Mouse (Mus musculus): Measurements from ENCODE around the gene Ankrd33. TPM values are rescaled to one million over a fixed set of nuclear protein-coding genes. Genes with fewer than 3 reads are reported as not detected.

Ankrd33 gene
- polyA plus RNA-seq, 1 experiment from 2014 or later: not detected

- H3K27ac ChIP-seq (ENCODE audit: low read depth, low read length): no peak overlapping the region
- ATAC-seq (replicated peaks; ENCODE audit: low FRiP score) (no peak), DNase-seq (ENCODE audit: low spot score) (no peak)
- H3K36me3 ChIP-seq (ENCODE audit: control insufficient read depth, insufficient read depth, low read length): no peaks in the 10 kb centered on the region
- peaks cover 10% of the 10 kb centered on the region for H3K27me3 ChIP-seq (ENCODE audit: control insufficient read depth, insufficient read depth, low read length)
- H3K4me3 ChIP-seq (ENCODE audit: low read depth, low read length): no peak overlapping the region
- H3K9ac ChIP-seq (ENCODE audit: low read length): no peak overlapping the region
- WGBS: 70% methylated on average over 4 of the region's 4 CpGs
- no peaks in the 10 kb centered on the region for H3K9me3 ChIP-seq (ENCODE audit: control insufficient read depth, low read length)
- H3K4me1 ChIP-seq (replicated peaks; ENCODE audit: control insufficient read depth, insufficient read depth, low read length): peaks cover 2% of the 10 kb centered on the region
- H3K4me2 ChIP-seq (ENCODE audit: low read depth, low read length, severe bottlenecking): no peak overlapping the region
Observed at GRCm38 (mm10) chr15:101123202-101123601, 7.6 kb downstream of the Ankrd33 start.

- Histone ChIP-seq H3K4me1 (replicated peaks; ENCODE audit: control insufficient read depth, insufficient read depth, low read length) (peaks cover 6% of the 10 kb centered on the region), H3K27me3 (ENCODE audit: control insufficient read depth, insufficient read depth, low read length) (peaks cover 32% of the 10 kb centered on the region), H3K9ac (ENCODE audit: low read length) (no peak overlapping the region), H3K27ac (ENCODE audit: low read depth, low read length) (no peak overlapping the region), H3K4me2 (ENCODE audit: low read depth, low read length, severe bottlenecking) (no peak overlapping the region), H3K4me3 (ENCODE audit: low read depth, low read length) (no peak overlapping the region), H3K9me3 (ENCODE audit: control insufficient read depth, low read length) (no peaks in the 10 kb centered on the region), H3K36me3 (ENCODE audit: control insufficient read depth, insufficient read depth, low read length) (no peaks in the 10 kb centered on the region)
- ATAC-seq (replicated peaks; ENCODE audit: low FRiP score) (no peak), DNase-seq (ENCODE audit: low spot score) (no peak)
- WGBS: 86% methylated on average over 6 of the region's 6 CpGs
Observed at GRCm38 (mm10) chr15:101125561-101125960, 10.0 kb downstream of the Ankrd33 start.

DNA sequence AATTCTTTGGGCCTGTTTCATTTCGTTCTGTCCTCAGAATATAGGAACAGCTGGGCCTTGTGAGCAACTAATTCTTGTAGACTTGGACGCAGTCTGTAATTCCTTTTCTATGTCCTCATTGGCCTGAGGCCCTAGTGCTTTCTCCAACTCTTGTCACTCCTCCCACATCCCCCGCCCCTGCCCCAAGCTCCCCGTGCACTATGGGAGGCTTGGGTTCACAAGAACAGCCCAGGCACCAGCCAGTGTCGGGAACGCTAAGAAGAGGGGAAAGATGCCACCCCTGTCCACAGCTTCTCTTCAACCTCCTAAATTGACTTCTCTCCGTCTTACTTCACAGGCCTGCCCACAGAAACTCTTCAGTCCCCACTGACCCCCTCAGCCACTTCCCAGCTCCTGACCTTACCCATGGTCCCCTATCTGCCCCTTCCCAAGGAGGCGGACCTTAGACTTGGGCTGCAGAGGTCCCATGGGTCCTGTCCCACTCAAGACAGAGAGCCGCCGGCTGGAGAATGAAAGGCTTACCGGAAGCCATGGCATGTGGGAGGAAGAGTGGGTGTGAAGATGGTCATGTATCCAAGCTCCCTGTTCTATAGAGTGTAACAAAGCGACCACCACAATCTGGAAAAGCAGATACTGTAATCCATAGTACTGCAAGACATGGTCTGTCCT, 11.5 kb downstream of the Ankrd33 start:
- Histone ChIP-seq H3K27ac (ENCODE audit: low read depth, low read length) (no peak overlapping the region), H3K9me3 (ENCODE audit: control insufficient read depth, low read length) (no peaks in the 10 kb centered on the region), H3K4me3 (ENCODE audit: low read depth, low read length) (no peak overlapping the region), H3K9ac (ENCODE audit: low read length) (no peak overlapping the region), H3K4me1 (replicated peaks; ENCODE audit: control insufficient read depth, insufficient read depth, low read length) (peaks cover 6% of the 10 kb centered on the region), H3K36me3 (ENCODE audit: control insufficient read depth, insufficient read depth, low read length) (no peaks in the 10 kb centered on the region), H3K4me2 (ENCODE audit: low read depth, low read length, severe bottlenecking) (no peak overlapping the region), H3K27me3 (ENCODE audit: control insufficient read depth, insufficient read depth, low read length) (peaks cover 32% of the 10 kb centered on the region)
- ATAC-seq (replicated peaks; ENCODE audit: low FRiP score): no peak
- WGBS: 82% methylated on average over 12 of the region's 12 CpGs
- DNase-seq (ENCODE audit: low spot score): no peak

DNA sequence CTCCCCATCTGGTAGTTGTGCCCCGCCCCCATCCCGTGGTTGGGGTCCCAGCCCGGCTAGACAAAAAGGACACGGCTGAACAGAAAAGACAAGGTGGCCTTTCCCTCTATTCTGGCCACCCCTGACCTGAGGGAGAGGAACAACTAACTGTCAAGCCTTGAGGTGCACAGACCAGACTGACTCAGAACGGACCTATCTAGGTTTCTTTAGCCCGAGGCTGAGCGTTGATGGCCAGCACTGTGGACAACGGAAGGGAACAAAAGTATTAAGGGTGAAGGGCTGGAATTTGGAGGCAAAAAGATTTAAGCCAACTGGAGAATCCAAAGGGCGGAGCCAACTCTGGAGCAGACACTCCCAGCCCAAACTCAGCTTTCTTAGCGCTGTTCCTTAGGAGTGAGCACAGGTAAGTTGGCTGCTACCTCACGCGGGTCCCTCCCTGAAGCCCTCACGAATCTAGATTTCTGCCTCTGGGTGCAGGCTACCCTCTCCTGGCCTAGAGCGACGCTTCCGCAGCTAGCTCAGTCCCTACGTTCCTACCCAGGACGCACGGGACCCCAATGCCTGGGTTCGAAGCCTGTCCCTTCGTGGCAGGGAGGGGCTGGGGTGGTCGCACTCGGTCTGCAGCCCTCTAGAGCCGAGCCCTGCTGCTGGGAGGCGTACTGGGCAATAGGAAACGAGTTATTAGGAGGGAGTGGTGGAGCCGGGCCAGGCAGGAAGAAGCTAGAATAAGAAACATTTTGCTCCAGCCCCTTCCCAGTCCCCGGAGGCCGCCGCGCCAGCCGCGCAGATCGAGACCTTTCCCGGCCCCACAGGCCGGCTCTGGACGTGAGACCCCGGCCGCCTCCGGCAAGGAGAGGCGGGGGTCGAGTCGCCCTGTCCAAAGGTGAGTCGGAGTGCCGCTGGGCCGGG, 12.9 kb downstream of the Ankrd33 start, which contains the start of gene Acvrl1:
Acvrl1 (plus strand) TSS at position 342 of the 909 bp plus-strand sequence.
- H3K4me1 ChIP-seq (replicated peaks; ENCODE audit: control insufficient read depth, insufficient read depth, low read length): peaks cover 6% of the 10 kb centered on the region
- peak within 1 kb of the TSS; percentile 4; the same call in 1 of the 2 replicates for H3K4me3 ChIP-seq (ENCODE audit: low read depth, low read length)
- ATAC-seq (replicated peaks; ENCODE audit: low FRiP score) (no peak), DNase-seq (ENCODE audit: low spot score) (no peak)
- H3K9ac ChIP-seq (ENCODE audit: low read length): peak within 1 kb of the TSS; percentile 43
- no peaks in the 10 kb centered on the region for H3K36me3 ChIP-seq (ENCODE audit: control insufficient read depth, insufficient read depth, low read length)
- H3K27me3 ChIP-seq (ENCODE audit: control insufficient read depth, insufficient read depth, low read length): peaks cover 32% of the 10 kb centered on the region
- WGBS: 3% methylated on average over 43 of the region's 46 CpGs
- peak within 1 kb of the TSS; percentile 45 for H3K4me2 ChIP-seq (ENCODE audit: low read depth, low read length, severe bottlenecking)
- no peak within 1 kb of the TSS for H3K27ac ChIP-seq (ENCODE audit: low read depth, low read length)
- no peaks in the 10 kb centered on the region for H3K9me3 ChIP-seq (ENCODE audit: control insufficient read depth, low read length)

GRCm38 (mm10) chr15:101129412-101129811, 13.9 kb downstream of the Ankrd33 start:
- H3K4me1 ChIP-seq (replicated peaks; ENCODE audit: control insufficient read depth, insufficient read depth, low read length): peaks cover 10% of the 10 kb centered on the region
- no peak for ATAC-seq (replicated peaks; ENCODE audit: low FRiP score)
- H3K9ac ChIP-seq (ENCODE audit: low read length): no peak overlapping the region
- no peak overlapping the region for H3K4me3 ChIP-seq (ENCODE audit: low read depth, low read length)
- no peak overlapping the region for H3K4me2 ChIP-seq (ENCODE audit: low read depth, low read length, severe bottlenecking)
- WGBS: 29% methylated on average over 5 of the region's 5 CpGs
- H3K9me3 ChIP-seq (ENCODE audit: control insufficient read depth, low read length): no peaks in the 10 kb centered on the region
- no peak for DNase-seq (ENCODE audit: low spot score)
- H3K27ac ChIP-seq (ENCODE audit: low read depth, low read length): no peak overlapping the region
- no peaks in the 10 kb centered on the region for H3K36me3 ChIP-seq (ENCODE audit: control insufficient read depth, insufficient read depth, low read length)
- peaks cover 32% of the 10 kb centered on the region for H3K27me3 ChIP-seq (ENCODE audit: control insufficient read depth, insufficient read depth, low read length)

DNA sequence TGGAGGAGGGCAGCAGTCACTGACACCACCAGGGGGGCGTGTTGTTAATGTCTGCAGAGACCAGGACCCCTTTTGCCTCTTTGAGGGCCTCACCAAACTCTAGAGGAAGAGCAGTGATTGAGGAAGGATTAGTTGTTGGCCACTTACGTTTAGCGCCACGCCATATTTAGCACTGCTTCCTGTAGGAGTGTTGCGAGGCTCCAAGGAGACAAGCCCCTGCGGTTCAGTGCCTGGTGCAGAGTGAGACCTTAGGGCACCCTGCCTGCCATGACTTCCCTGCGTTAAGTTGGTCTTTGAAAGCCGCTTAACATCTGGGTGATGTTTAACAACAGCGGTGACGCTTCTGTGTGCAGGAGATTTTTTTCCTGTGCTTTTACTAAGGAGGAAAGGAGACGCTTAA, 15.9 kb downstream of the Ankrd33 start:
- Histone ChIP-seq H3K4me3 (ENCODE audit: low read depth, low read length) (no peak overlapping the region), H3K27me3 (ENCODE audit: control insufficient read depth, insufficient read depth, low read length) (peaks cover 30% of the 10 kb centered on the region), H3K9ac (ENCODE audit: low read length) (no peak overlapping the region), H3K4me1 (replicated peaks; ENCODE audit: control insufficient read depth, insufficient read depth, low read length) (peaks cover 10% of the 10 kb centered on the region), H3K36me3 (ENCODE audit: control insufficient read depth, insufficient read depth, low read length) (no peaks in the 10 kb centered on the region), H3K4me2 (ENCODE audit: low read depth, low read length, severe bottlenecking) (no peak overlapping the region), H3K27ac (ENCODE audit: low read depth, low read length) (no peak overlapping the region), H3K9me3 (ENCODE audit: control insufficient read depth, low read length) (no peaks in the 10 kb centered on the region)
- 46% methylated on average over 11 of the region's 11 CpGs for WGBS
- ATAC-seq (replicated peaks; ENCODE audit: low FRiP score) (no peak), DNase-seq (ENCODE audit: low spot score) (no peak)

DNA sequence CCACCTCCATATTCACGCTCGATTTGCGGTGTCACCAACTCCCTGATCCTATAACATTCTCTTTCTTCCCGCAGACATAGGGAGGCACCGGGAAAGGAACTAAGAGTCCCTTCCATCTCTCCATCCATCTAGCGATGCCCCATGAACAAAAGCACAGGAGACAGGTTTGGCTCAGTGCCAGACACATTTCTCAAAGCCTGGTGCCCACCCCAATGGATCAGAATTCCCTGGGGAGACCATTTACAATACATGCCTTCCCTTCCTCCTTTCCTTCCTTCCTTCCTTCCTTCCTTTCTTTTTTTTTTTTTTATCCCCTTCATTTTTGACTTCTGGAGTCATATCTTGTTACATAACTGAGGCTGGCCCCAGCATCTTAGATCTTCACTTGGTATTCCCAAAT, 16.5 kb downstream of the Ankrd33 start:
- WGBS: 72% methylated on average over 6 of the region's 6 CpGs
- Histone ChIP-seq H3K4me1 (replicated peaks; ENCODE audit: control insufficient read depth, insufficient read depth, low read length) (peaks cover 10% of the 10 kb centered on the region), H3K36me3 (ENCODE audit: control insufficient read depth, insufficient read depth, low read length) (no peaks in the 10 kb centered on the region), H3K4me2 (ENCODE audit: low read depth, low read length, severe bottlenecking) (no peak overlapping the region), H3K27ac (ENCODE audit: low read depth, low read length) (no peak overlapping the region), H3K9me3 (ENCODE audit: control insufficient read depth, low read length) (no peaks in the 10 kb centered on the region), H3K4me3 (ENCODE audit: low read depth, low read length) (no peak overlapping the region), H3K27me3 (ENCODE audit: control insufficient read depth, insufficient read depth, low read length) (peaks cover 30% of the 10 kb centered on the region), H3K9ac (ENCODE audit: low read length) (no peak overlapping the region)
- DNase-seq (ENCODE audit: low spot score): no peak
- ATAC-seq (replicated peaks; ENCODE audit: low FRiP score): no peak

- no peak overlapping the region for H3K9ac ChIP-seq (ENCODE audit: low read length)
- H3K4me3 ChIP-seq (ENCODE audit: low read depth, low read length): no peak overlapping the region
- peaks cover 24% of the 10 kb centered on the region for H3K27me3 ChIP-seq (ENCODE audit: control insufficient read depth, insufficient read depth, low read length)
- H3K4me1 ChIP-seq (replicated peaks; ENCODE audit: control insufficient read depth, insufficient read depth, low read length): peaks cover 10% of the 10 kb centered on the region
- H3K9me3 ChIP-seq (ENCODE audit: control insufficient read depth, low read length): no peaks in the 10 kb centered on the region
- no peak overlapping the region for H3K4me2 ChIP-seq (ENCODE audit: low read depth, low read length, severe bottlenecking)
- H3K36me3 ChIP-seq (ENCODE audit: control insufficient read depth, insufficient read depth, low read length): no peaks in the 10 kb centered on the region
- ATAC-seq (replicated peaks; ENCODE audit: low FRiP score): no peak
- no peak for DNase-seq (ENCODE audit: low spot score)
- WGBS: 83% methylated on average over 6 of the region's 6 CpGs
- H3K27ac ChIP-seq (ENCODE audit: low read depth, low read length): no peak overlapping the region
Observed at GRCm38 (mm10) chr15:101132761-101133160, 17.2 kb downstream of the Ankrd33 start.
